Mouse (Mus musculus) hematopoietic stem cell, adult 5-6 weeks (primary cell): ENCODE data around the gene 4933415F23Rik. TPM values are rescaled to one million over a fixed set of nuclear protein-coding genes. Genes with fewer than 3 reads are reported as not detected.
"Not testable (repeated sequence)": the region's sequence is repeated elsewhere in the genome, so short reads cannot be mapped to it uniquely, and the experiment has no call there.

Experiments
- ATAC-seq, 2 experiments: fragments of 125-278 bp in 1 of 2; replicated peaks in 1 of 2; 2 replicates each; pipeline ENCODE4 v1.8.0; 2016 to 2017; ENCODE audit warnings: inconsistent platforms in 2 of 2, mild to moderate bottlenecking in 2 of 2, moderate number of reproducible peaks in 2 of 2, low read depth in 1 of 2, moderate TSS enrichment in 1 of 2; ENCODE audit not compliant: low FRiP score in 2 of 2, poor library complexity in 2 of 2, severe bottlenecking in 2 of 2, insufficient read depth in 1 of 2, low TSS enrichment in 1 of 2
- total RNA-seq: library from RNA; stranded (forward); fragments of 172-1452, 232-1000 nt; gene quantifications from 2 replicates; pipeline ENCODE4 v1.2.3, GENCODE M21; 2017

Gene 4933415F23Rik
- total RNA-seq, result not detected in 2 replicates

DNA sequence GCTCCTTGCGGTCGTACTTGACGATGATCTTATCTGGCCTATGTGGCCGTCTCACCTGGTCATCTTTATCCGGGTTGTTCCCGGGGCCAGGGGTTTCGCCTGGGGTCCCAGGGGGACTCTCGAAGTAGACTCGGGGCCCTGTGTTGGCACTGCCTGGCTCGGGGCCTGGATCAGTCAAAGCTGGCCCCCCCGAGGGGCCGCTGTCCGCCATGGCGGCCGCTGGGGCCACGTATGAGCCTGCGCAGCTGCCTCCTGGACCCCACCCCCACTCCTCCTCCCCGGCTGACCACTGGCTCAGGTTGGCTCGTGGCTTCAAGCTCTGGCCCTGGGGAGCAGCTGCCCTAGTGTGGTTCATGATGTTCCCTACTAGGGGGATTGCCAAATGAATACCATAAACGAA is at the start of gene 4933415F23Rik:
Gene 4933415F23Rik, minus strand, starts transcription at position 233 of the 400 bp plus-strand sequence.
- ATAC-seq, result no peak

DNA sequence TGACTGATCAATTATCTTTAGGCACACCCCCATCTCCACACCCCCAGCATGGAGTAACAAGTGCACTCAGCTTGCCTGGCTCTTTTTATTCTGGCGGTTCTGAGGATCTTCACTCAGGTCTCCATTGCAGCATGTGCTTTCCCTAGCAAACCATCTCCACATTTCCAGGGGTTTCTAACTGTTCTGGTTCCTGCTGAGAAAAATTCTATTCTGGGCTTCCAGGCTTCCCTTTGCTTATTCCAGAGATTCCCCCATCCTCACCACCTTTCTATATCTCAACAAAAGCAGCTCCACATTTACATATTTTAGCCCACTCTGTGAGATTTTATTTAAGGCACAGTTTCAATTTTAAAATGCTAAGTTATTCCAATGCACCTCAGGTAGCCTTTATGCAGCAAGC is 49.7 kb upstream of the 4933415F23Rik start:
- no peak for ATAC-seq

DNA sequence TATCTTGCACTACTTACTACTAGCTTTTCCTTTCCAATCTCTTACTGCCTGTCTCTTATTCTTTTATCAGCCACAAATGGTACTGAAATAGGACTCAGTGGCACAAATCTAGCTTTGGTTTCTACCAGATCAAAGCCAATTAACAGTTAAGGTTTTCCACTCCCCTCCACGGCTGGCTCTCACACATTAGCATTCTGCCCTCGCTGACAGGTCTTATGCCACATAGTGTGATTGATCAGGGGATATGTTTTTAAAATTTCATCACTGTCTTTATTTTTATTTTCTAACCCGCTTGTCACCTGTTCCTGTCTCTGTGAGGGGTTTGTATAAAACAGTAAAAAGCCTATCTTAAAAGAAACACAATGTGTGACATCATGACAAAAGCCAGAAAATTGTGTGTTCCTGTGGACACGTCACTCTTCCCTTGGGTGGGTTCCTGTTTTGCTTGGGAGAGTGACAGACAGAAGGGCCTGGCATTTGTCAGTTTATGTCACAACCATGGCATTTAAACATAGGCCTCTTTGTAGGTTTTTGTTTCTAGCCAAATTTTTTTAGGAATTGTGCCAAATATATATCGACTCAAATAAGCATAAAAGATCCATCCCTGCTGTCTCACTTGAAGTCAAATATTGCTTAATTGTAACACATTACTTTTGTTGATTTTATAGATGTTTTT is 44.3 kb upstream of the 4933415F23Rik start:
- ATAC-seq, result no peak

DNA sequence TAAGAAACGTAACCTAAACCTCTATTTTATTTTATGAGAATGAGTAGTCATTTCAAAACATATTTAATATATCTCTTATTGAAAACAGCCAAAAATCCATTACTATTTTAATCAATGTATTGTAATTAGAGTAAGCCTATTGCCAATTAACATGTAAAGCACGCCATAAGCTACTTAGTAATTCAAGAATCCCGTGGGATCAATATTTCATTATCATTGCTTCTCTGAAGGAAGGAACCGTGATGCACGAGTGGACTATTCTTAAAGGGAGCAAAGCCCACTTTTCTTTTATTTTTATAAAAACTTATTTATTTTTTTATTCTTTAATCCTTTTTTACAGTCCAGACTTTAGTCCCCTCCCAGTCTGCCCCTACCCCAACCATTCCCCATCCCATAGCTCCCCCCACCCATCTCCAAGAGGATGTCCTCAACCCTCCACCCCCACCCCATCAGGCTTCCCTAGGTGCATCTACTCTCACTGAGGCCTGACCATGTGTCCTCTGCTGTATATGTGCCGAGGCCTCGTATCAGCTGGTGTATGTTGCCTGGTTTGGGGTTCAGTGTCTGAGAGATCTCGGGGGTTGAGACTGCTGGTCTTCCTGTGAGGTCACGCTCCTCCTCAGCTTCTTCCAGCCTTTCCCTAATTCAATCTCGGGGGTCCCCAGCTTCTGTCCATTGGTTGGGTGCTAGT is 39.2 kb upstream of the 4933415F23Rik start:
- ATAC-seq, result no peak

DNA sequence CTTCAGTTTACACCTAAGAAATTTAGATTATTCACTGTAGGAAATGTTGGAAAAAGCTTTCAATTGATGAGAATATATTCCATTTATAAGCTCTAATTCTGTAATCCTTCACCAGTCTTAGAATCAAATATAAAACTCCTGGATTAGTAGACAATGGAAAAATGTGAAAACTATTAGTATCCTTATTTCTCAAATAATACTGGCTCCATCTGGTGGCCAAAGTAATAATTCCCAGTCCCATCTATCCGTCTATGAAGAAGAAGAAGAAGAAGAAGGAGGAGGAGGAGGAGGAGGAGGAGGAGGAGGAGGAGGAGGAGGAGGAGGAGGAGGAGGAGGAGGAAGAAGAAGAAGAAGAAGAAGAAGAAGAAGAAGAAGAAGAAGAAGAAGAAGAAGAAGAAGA is 38.5 kb upstream of the 4933415F23Rik start:
- not testable (repeated sequence) for ATAC-seq

DNA sequence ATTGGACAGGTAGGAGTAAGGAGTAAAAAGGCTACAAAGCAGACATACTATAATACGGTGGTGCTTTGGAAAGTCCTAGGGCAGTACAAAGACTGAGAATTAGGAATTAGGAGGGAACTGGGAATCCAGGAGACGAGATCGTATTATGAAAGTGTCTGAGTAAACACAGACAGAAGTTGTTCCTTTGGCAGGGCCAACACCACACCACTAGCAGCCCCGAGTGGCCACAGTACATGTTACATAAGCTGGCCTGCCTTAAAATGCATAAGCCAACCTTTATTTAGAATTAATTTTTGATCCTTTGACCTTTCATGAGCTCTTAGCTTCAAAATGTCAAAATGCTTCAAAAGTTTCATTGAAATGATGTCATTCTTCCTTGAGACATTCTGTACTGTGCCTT is 18.8 kb upstream of the 4933415F23Rik start:
- no peak for ATAC-seq

DNA sequence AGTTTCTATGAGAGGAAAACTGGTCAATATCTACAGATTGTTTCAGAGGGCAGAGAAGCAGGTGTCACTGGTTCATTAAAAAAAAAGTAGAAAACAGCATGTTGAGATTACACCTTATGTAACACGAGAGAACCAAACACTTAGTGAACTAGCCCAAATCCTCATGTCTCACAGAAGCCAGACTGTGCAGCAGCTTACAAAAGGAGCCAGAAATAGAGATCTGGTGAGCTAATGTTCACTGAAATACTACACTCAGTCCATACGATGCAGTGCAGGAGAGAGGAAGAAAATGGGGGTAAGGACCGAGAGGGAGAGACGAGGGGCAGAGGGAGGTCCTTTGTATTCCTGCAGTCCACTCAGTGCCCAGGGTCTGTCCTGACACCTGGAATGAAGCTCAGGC is 17.4 kb upstream of the 4933415F23Rik start:
- ATAC-seq, result no peak

DNA sequence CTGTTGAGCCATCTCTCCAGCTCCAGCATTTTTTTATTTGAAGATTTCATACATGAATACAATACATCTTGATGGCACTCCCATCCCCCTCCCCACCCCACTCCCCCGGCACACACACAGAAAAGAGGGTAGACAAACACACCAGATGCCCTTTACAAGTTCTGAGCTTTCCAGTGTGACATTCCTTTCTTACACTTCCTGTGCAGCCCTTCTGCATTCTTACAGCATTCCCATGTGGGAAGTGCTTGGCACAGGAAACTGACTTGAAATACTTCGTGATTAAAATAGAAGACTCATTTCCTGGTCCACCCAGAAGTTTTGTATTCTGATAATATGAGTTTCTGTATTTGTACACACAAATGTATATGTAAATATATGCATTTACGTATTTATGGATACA is 15.4 kb upstream of the 4933415F23Rik start:
- no peak for ATAC-seq

DNA sequence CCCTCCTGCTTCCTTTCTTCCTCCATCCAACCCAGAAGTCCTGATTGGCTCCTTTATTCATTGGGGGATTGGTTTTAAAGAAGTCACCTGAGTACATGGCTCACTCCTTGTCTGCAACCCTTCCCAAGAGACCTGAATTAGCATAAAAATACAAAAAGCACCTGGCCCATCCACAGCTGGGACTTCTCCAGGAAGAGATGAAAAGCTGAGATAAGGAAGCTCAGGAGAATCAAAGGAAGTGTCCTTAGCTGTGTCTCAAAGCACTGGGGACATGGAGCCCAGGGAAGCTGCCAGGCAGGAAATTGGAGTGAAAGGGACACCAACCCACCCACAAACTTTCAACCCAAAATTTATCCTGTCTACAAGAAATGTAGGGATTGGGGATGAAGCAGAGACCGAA is 7.1 kb upstream of the 4933415F23Rik start:
- no peak for ATAC-seq

DNA sequence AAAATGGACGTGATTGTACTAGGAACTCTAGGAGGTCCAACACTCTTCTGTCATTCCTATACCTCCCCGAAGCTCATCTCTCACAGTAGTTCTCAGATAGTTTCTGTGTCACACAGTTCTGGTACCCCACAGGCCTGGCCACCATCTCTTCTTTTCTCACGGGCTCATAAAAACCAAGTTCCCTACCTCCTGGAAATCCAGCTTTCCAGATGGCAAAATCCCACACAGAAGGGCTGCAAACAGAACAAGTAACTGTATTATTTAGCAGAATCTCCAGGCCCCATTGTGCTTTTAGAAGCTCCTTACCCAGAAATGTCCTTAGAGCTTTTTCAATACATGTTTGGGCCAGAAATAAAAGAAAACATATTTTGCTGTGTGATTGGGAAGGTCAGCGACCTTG is 828 bp upstream of the 4933415F23Rik start:
- no peak for ATAC-seq

DNA sequence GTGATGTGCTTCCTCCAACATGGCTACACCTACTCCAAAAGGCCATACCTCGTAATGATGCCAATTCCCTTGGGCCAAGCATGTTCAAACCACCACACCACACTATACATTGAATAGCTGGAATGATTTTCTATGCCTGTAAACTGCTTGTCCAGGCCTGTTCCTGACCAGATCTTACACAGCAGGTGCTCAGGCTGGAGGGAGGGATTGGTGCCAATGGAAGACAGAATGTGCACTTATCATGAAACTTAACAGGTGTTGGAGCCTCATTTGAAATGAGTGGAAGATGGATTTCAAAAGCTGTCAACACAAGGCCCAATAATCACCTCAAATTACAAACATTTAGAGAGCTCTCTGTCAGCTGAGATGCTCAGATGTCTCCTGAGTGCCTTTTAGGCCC is 2.3 kb downstream of the 4933415F23Rik start:
- no peak for ATAC-seq

DNA sequence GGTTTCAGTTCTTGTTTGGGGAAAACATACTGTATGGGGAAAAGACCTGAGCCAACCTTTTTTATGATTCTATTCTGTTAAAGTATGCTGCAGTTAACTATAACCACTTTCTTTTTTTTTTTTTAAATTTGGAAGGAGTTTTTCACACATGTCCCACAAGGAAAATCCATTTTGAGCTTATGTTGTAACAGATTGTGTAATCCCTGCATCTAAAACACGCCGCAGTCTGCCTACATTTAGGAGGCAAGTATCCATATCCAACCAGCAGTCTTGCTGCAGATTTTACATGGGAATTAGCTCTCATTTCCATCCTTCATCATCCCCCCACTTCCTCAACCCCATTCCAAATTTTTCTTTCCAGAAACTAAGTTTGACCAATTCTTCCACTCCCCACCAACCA is 3.6 kb downstream of the 4933415F23Rik start:
- no peak for ATAC-seq

DNA sequence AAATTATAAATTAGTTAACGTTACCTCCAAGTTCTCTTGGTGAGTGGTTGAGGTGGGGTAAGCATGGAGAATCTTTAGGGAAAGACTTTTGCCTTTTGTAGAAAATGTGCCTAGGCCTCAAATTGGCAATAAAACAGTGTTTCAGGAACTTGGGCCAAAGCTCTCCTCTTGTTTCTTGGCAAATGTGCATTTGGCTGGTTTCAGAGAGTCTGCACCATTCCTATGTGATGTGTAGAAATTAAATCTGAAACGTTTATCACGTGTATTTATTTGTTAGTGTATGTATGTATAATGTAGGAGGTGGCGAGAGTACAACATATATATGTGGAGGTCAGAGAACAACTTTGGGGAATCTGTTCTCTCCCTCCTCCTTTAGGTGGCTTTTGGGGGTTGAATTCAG is 4.1 kb downstream of the 4933415F23Rik start:
- no peak for ATAC-seq

DNA sequence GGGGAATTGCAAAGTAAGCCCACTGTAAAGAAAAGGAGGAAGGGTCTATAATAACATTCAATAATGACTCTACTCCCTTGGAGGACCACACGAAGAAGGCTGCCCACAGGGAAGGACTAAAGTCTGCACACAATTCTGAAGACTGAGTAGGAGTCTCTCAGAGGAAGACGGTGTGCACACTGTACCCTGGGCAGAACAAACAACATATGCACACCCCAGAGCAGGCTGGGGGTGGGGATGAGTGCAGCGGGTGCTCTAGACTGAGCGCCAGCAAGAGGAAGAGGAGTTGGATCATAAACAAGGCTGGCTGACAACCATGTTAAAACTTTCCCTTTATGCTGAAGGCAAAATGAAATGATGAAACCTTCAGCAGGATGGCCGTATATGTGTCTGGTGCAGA is 34.3 kb downstream of the 4933415F23Rik start:
- ATAC-seq, result no peak

DNA sequence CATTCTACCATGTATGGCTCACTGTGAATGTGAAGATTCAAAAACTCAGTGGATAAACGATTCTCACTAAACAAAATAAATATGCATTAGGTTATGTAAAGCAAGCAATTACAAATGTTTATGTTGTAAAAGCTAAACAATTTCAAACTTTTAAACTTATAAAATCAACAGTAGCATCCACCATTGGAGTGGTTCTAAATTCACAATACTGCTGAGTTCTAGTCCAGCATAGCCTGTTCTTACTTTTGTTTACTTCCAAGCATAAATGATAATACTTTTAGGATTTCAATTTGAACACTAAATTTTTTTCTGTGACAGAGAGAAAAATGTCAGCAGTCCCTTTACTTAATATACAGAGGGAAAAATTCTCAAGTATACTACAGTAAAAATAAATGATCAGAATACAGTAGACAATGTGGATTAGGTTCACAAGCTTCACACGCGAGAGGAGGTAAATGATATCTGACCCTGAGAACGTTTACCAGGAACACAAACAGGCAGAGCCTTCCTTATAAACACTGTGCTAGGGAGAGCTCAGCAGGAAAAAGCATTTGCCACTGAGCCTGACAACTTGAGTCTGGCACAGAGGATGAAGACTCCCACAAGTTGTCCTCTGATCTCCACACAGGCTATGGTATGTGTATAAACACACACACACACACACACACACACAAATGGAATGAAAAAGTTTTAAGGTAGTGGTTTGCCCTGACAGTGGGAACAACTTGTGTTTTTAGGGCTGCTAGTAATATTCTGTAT is 37.2 kb downstream of the 4933415F23Rik start:
- no peak for ATAC-seq

DNA sequence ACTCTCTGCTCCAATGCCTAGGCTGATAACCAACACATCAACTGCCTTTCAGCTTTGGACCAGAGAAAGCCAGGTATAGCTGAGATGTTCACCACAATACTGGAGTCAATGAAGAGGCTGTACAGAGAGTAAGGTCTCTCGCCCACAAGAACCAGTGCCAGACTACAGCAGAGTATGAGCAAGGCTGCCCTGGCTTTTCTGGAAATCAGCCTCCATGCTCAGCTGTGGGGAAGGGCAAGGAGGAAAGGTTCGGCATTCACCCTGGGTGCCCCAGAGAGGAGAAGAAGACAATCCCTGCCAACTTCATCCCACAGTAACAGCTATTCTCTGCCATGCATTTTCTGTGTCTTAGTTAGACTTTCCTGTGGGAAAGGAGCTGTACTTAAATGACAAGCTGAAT is 38.1 kb downstream of the 4933415F23Rik start:
- no peak for ATAC-seq

DNA sequence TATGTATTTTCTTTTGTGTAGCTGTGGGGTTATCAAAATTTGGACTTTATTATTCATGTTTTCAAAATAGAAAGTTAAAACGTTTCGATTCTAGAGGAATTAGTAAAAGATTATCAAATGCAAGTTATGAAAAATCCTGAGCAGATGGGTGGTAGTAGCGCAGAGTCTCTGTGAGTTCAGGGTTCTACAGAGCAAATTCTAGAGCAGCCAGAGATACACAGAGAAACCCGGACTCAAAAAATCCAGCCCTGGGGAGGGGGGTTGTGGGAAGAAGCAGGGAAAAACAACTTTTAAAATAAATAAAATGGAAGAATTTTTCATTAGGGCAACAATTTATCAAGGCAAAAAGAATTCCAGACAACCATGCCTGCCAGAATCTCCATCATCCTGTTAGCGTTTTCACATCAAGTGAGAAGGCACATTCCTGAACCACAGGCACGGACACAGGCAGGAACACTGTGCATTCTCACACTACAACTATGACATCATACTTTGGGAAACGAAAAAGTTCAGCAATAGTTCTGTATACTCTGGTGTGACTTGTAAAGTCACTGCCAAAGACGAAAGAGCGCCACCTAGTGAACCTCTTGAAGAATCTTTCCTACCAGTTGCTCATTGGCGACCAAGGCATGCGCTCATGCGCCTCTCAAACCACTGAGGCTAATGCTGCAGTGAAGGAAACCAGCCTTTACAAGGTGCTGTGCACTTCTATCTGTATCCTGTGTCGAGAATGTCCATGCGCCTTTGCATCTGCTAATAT is 40.3 kb downstream of the 4933415F23Rik start:
- ATAC-seq, result peak; percentile 62 to 73

DNA sequence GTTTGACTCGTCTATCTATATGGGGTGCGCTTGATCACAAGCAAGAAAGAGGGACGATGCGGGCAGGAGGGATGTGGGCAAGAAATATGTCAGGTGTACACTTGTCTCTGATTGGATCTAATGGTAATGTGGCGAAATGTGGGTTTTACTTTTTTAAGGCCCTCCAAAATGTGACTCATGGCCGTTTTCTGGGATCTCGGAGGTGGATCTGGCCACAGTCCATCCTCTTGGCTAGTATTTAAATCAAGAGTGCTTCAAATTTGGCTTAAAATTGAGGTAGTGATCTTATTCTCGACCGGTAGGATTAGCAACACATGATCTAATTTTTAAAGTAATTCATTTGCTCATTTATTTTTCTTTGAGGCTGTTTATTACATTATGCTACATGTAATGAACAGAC is 42.0 kb downstream of the 4933415F23Rik start:
- no peak for ATAC-seq
